Mouse (Mus musculus): ENCODE data around the gene Mael. TPM values are rescaled to one million over a fixed set of nuclear protein-coding genes. Genes with fewer than 3 reads are reported as not detected.

Gene Mael
- polyA plus RNA-seq, 1 experiment from 2014 or later: not detected

- ATAC-seq (ENCODE audit: low FRiP score, low TSS enrichment): no peak
- Histone ChIP-seq H3K4me3 (ENCODE audit: low read depth, low read length) (no peak overlapping the region), H3K4me1 (replicated peaks; ENCODE audit: control insufficient read depth, insufficient read depth) (no peaks in the 10 kb centered on the region), H3K27ac (replicated peaks) (no peak overlapping the region), H3K9ac (ENCODE audit: low read length) (no peak overlapping the region), H3K9me3 (ENCODE audit: control insufficient read depth, low read length) (no peaks in the 10 kb centered on the region), H3K36me3 (ENCODE audit: control insufficient read depth, insufficient read depth, low read length) (no peaks in the 10 kb centered on the region), H3K4me2 (replicated peaks; ENCODE audit: low read depth) (no peak overlapping the region), H3K27me3 (ENCODE audit: control insufficient read depth, insufficient read depth, low read length) (no peaks in the 10 kb centered on the region)
- WGBS: 82% methylated on average over 7 of the region's 7 CpGs
- TF ChIP-seq EP300 (optimal IDR thresholded peaks at IDR 0.05): no peak
- no peak for TF ChIP-seq CTCF (IDR thresholded peaks at IDR 0.05; ENCODE audit: low read depth)
- DNase-seq (ENCODE audit: low spot score): no peak
These were observed 27.6 kb upstream of the Mael start for GRCm38 (mm10) chr1:166266001-166266705.

GRCm38 (mm10) chr1:166259526-166259925 lies 21.0 kb upstream of the Mael start:
- DNase-seq (ENCODE audit: low spot score) (no peak), ATAC-seq (ENCODE audit: low FRiP score, low TSS enrichment) (no peak)
- Histone ChIP-seq H3K27me3 (ENCODE audit: control insufficient read depth, insufficient read depth, low read length) (peaks cover 2% of the 10 kb centered on the region; the same call in 1 of the 2 replicates), H3K9me3 (ENCODE audit: control insufficient read depth, low read length) (no peaks in the 10 kb centered on the region), H3K9ac (ENCODE audit: low read length) (no peak overlapping the region), H3K36me3 (ENCODE audit: control insufficient read depth, insufficient read depth, low read length) (no peaks in the 10 kb centered on the region), H3K4me2 (replicated peaks; ENCODE audit: low read depth) (no peak overlapping the region), H3K27ac (replicated peaks) (no peak overlapping the region), H3K4me1 (replicated peaks; ENCODE audit: control insufficient read depth, insufficient read depth) (no peaks in the 10 kb centered on the region), H3K4me3 (ENCODE audit: low read depth, low read length) (no peak overlapping the region)
- 59% methylated on average over 6 of the region's 6 CpGs for WGBS
- TF ChIP-seq EP300 (optimal IDR thresholded peaks at IDR 0.05): no peak
- TF ChIP-seq CTCF (IDR thresholded peaks at IDR 0.05; ENCODE audit: low read depth): no peak

- DNase-seq (ENCODE audit: low spot score) (no peak), ATAC-seq (ENCODE audit: low FRiP score, low TSS enrichment) (no peak)
- no peaks in the 10 kb centered on the region for H3K36me3 ChIP-seq (ENCODE audit: control insufficient read depth, insufficient read depth, low read length)
- WGBS: 68% methylated on average over 4 of the region's 4 CpGs
- H3K27me3 ChIP-seq (ENCODE audit: control insufficient read depth, insufficient read depth, low read length): peaks cover 2% of the 10 kb centered on the region; the same call in 1 of the 2 replicates
- no peak overlapping the region for H3K4me3 ChIP-seq (ENCODE audit: low read depth, low read length)
- TF ChIP-seq CTCF (IDR thresholded peaks at IDR 0.05; ENCODE audit: low read depth): no peak
- no peak for TF ChIP-seq EP300 (optimal IDR thresholded peaks at IDR 0.05)
- no peaks in the 10 kb centered on the region for H3K9me3 ChIP-seq (ENCODE audit: control insufficient read depth, low read length)
- no peak overlapping the region for H3K4me2 ChIP-seq (replicated peaks; ENCODE audit: low read depth)
- H3K9ac ChIP-seq (ENCODE audit: low read length): no peak overlapping the region
- H3K4me1 ChIP-seq (replicated peaks; ENCODE audit: control insufficient read depth, insufficient read depth): 0 out of 2 replicates have a peak, but pooled peaks cover 2% of the 10 kb centered on the region
- H3K27ac ChIP-seq (replicated peaks): no peak overlapping the region
These were observed 18.4 kb upstream of the Mael start for GRCm38 (mm10) chr1:166256898-166257297.

GRCm38 (mm10) chr1:166256302-166256701 lies 17.8 kb upstream of the Mael start:
- TF ChIP-seq EP300 (optimal IDR thresholded peaks at IDR 0.05) (no peak), CTCF (IDR thresholded peaks at IDR 0.05; ENCODE audit: low read depth) (no peak)
- DNase-seq (ENCODE audit: low spot score) (no peak), ATAC-seq (ENCODE audit: low FRiP score, low TSS enrichment) (no peak)
- no peak overlapping the region for H3K4me2 ChIP-seq (replicated peaks; ENCODE audit: low read depth)
- peaks cover 2% of the 10 kb centered on the region; the same call in 1 of the 2 replicates for H3K27me3 ChIP-seq (ENCODE audit: control insufficient read depth, insufficient read depth, low read length)
- no peak overlapping the region for H3K9ac ChIP-seq (ENCODE audit: low read length)
- H3K4me3 ChIP-seq (ENCODE audit: low read depth, low read length): no peak overlapping the region
- 0 out of 2 replicates have a peak, but pooled peaks cover 2% of the 10 kb centered on the region for H3K4me1 ChIP-seq (replicated peaks; ENCODE audit: control insufficient read depth, insufficient read depth)
- H3K27ac ChIP-seq (replicated peaks): no peak overlapping the region
- H3K36me3 ChIP-seq (ENCODE audit: control insufficient read depth, insufficient read depth, low read length): no peaks in the 10 kb centered on the region
- H3K9me3 ChIP-seq (ENCODE audit: control insufficient read depth, low read length): no peaks in the 10 kb centered on the region
- WGBS: 17% methylated on average over 6 of the region's 6 CpGs

- ATAC-seq (ENCODE audit: low FRiP score, low TSS enrichment): no peak
- H3K4me3 ChIP-seq (ENCODE audit: low read depth, low read length): no peak overlapping the region
- H3K4me1 ChIP-seq (replicated peaks; ENCODE audit: control insufficient read depth, insufficient read depth): 0 out of 2 replicates have a peak, but pooled peaks cover 2% of the 10 kb centered on the region
- no peak overlapping the region for H3K27ac ChIP-seq (replicated peaks)
- H3K9me3 ChIP-seq (ENCODE audit: control insufficient read depth, low read length): no peaks in the 10 kb centered on the region
- TF ChIP-seq CTCF (IDR thresholded peaks at IDR 0.05; ENCODE audit: low read depth): no peak
- TF ChIP-seq EP300 (optimal IDR thresholded peaks at IDR 0.05): no peak
- H3K36me3 ChIP-seq (ENCODE audit: control insufficient read depth, insufficient read depth, low read length): no peaks in the 10 kb centered on the region
- no peak for DNase-seq (ENCODE audit: low spot score)
- WGBS: 43% methylated on average over 2 of the region's 2 CpGs
- H3K27me3 ChIP-seq (ENCODE audit: control insufficient read depth, insufficient read depth, low read length): peaks cover 2% of the 10 kb centered on the region; the same call in 1 of the 2 replicates
- no peak overlapping the region for H3K4me2 ChIP-seq (replicated peaks; ENCODE audit: low read depth)
- no peak overlapping the region for H3K9ac ChIP-seq (ENCODE audit: low read length)
These were observed 17.1 kb upstream of the Mael start for GRCm38 (mm10) chr1:166255651-166256050.

DNA sequence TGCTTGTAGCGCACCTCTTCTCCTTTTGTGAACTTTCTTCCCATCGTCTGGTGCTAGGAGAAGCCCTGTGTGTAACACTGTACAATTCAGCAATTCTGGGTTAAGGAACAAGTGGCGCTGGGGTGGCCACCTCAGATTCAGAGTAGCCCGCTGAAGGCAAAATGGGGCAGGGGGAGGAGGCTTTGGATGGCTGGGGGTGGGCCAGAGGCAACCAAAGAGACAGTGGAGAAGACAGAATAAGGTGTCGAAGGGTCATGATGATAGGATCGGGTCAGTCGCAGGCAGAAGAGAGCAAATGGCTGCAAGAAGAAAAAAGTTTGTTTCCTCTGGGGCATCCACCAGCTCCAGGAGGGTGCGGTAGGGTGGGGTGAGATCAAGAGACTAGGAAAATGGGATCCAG lies 16.5 kb upstream of the Mael start:
- ATAC-seq (ENCODE audit: low FRiP score, low TSS enrichment) (no peak), DNase-seq (ENCODE audit: low spot score) (no peak)
- TF ChIP-seq EP300 (optimal IDR thresholded peaks at IDR 0.05) (no peak), CTCF (IDR thresholded peaks at IDR 0.05; ENCODE audit: low read depth) (no peak)
- no peaks in the 10 kb centered on the region for H3K36me3 ChIP-seq (ENCODE audit: control insufficient read depth, insufficient read depth, low read length)
- 0 out of 2 replicates have a peak, but pooled peaks cover 2% of the 10 kb centered on the region for H3K4me1 ChIP-seq (replicated peaks; ENCODE audit: control insufficient read depth, insufficient read depth)
- H3K4me2 ChIP-seq (replicated peaks; ENCODE audit: low read depth): no peak overlapping the region
- H3K4me3 ChIP-seq (ENCODE audit: low read depth, low read length): no peak overlapping the region
- WGBS: 60% methylated on average over 8 of the region's 8 CpGs
- H3K27ac ChIP-seq (replicated peaks): no peak overlapping the region
- H3K27me3 ChIP-seq (ENCODE audit: control insufficient read depth, insufficient read depth, low read length): peaks cover 2% of the 10 kb centered on the region; the same call in 1 of the 2 replicates
- no peaks in the 10 kb centered on the region for H3K9me3 ChIP-seq (ENCODE audit: control insufficient read depth, low read length)
- no peak overlapping the region for H3K9ac ChIP-seq (ENCODE audit: low read length)
